Mouse (Mus musculus) bone marrow, adult 2 months (tissue): ENCODE measurements at regions not wholly inside any gene's neighbourhood (a gene's known extent, or its start where the extent isn't known, plus 50 kb on each side); places are given as distances from the start of the nearest gene placed in this dataset.

Experiments
- H3K27ac ChIP-seq: fragments of 200-500 bp; 2 replicates; pipeline ENCODE4 v1.5.1; 2012; ENCODE audit warnings: low read depth, mild to moderate bottlenecking, control low read depth, inconsistent platforms, low read length; ENCODE audit not compliant: control insufficient read depth, poor library complexity, insufficient read depth
- H3K4me1 ChIP-seq: fragments of 200-500 bp; 2 replicates; pipeline ENCODE4 v1.6.1; 2011; ENCODE audit warnings: low read length; ENCODE audit not compliant: control insufficient read depth, insufficient read depth
- H3K4me3 ChIP-seq: fragments of 200-500 bp; replicated peaks from 2 replicates; pipeline ENCODE3; 2011; ENCODE audit warnings: mild to moderate bottlenecking, low read depth, low read length, control low read depth; ENCODE audit not compliant: control insufficient read depth
- CTCF ChIP-seq: fragments of 200-500 bp; IDR thresholded peaks from 2 replicates; pipeline ENCODE4 v1.5.1; 2011; ENCODE audit warnings: low read length, control low read depth; ENCODE audit not compliant: control insufficient read depth, insufficient read depth
- POLR2A ChIP-seq: fragments of 200-500 bp; IDR thresholded peaks from 2 replicates; pipeline ENCODE4 v1.6.1; 2011; ENCODE audit warnings: low read depth, mild to moderate bottlenecking, control low read depth, low read length, borderline replicate concordance; ENCODE audit not compliant: control insufficient read depth
- WGBS: fragments of 180-500 bp; shearing (Covaris S2); methylation state at CpG from one replicate; pipeline ENCODE4 v1.1.7; 2018; 5-methylcytosine and 5-hydroxymethylcytosine counted together

DNA sequence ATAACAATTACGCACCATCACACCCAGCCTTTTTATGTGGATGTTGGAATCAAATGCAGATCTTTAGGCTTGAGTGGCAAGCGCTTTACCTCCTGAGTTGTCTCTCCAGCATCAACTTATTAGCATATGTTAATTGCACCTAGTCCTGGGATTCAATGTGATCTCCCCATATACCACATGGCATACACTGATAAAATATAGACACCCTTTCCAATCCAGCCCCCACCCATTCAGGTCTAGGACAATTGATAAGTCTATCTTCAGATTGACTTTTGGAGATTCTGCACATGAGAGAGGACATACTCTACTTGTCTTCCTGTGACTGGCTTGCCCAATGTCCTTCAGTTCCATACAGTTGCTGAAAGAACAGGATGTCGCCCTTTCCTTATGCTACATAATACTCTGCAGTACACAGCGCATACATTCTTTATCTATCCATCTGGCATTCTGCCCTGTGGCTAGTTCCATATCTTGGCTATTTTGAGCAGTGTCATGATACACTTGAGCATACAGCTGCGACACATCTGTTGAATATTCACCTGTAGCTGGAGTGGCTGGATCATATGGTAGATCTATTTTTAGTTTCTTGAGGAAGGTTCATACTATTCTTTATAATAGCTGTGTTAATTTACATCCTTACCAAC is 120.3 kb downstream of the Gsdmc2 start:
- peaks cover 2% of the 10 kb centered on the region for H3K4me1 ChIP-seq
- WGBS, result 50% methylated on average over 5 of the region's 5 CpGs
- no peak for TF ChIP-seq POLR2A
- no peak for TF ChIP-seq CTCF

DNA sequence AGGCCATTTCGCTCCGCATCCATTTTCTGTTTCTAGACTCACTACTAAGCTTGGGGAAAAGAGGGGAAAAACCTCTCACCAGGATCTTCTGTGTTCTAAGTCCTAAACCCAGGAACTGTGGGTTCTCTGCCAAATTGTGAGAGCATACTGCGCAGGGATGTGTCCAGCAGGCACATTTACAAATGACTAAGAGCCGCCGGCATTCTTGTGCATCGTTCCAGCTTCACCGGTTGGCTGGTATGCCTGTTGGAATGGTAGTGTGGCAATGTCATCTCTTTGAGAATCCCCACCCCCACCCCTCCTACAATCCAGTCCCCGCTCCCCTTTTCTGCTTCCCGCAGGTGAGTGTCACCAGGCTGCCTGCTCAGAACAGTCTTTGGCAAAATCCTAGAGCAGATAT is 122.0 kb downstream of the Gsdmc2 start:
- TF ChIP-seq POLR2A, result no peak
- no peak for TF ChIP-seq CTCF
- Histone ChIP-seq H3K27ac (no peak overlapping the region), H3K4me1 (peaks cover 2% of the 10 kb centered on the region), H3K4me3 (no peak overlapping the region)
- WGBS, result 92% methylated on average over 9 of the region's 9 CpGs

More for the DNA sequence above, 120.3 kb downstream of the Gsdmc2 start:
- no peak overlapping the region for H3K4me3 ChIP-seq
- H3K27ac ChIP-seq, result no peak overlapping the region

DNA sequence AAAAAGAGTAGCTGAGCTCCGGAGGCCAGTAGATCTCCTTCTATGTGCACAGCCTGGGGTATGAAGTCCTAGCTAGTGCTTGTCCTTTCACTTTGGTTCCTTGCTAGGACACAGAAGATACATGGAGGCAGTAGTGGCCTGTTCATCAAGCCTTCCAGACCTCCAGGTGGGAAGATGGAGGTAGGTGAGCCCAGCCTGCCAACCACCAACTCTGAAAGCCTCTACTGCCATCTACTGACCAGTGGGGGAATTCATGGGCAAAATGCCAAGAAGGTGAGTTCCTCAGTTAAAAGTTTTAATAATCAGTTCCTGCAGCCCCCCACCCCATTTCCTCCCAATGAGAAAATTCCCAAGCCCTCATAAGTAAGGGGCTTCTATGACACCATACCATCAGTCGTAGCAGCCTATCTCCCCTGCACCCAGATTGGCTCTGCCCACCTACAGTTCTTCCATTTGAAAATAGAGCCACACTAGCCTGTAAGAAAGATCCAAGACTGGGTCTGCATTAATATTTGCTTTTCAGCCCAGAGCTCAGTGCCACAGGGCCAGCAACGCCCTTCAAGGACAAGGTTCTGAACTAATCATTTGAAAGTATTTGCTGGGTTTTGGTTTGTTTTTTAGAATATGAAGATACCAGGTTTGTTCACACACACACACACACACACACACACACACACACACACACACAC is 123.2 kb downstream of the Gsdmc2 start:
- Histone ChIP-seq H3K4me3 (peak overlapping the region; percentile 48), H3K4me1 (peaks cover 2% of the 10 kb centered on the region), H3K27ac (no peak overlapping the region)
- no peak for TF ChIP-seq POLR2A
- peak; percentile 76 for TF ChIP-seq CTCF
- 21% methylated on average over 3 of the region's 3 CpGs for WGBS

- TF ChIP-seq CTCF (no peak), POLR2A (no peak)
Measured at GRCm38 (mm10) chr15:63717812-63718211, 127.2 kb downstream of the Gsdmc2 start.

GRCm38 (mm10) chr15:63713697-63714096 is 131.3 kb downstream of the Gsdmc2 start:
- TF ChIP-seq CTCF, result no peak
- TF ChIP-seq POLR2A, result no peak
- Histone ChIP-seq H3K4me3 (no peak overlapping the region), H3K27ac (no peak overlapping the region), H3K4me1 (no peaks in the 10 kb centered on the region)
- 85% methylated on average over 3 of the region's 3 CpGs for whole genome bisulfite sequencing

More at GRCm38 (mm10) chr15:63717812-63718211, 127.2 kb downstream of the Gsdmc2 start:
- Histone ChIP-seq H3K27ac (no peak overlapping the region), H3K4me1 (peaks cover 2% of the 10 kb centered on the region), H3K4me3 (no peak overlapping the region)
- 91% methylated on average over 8 of the region's 8 CpGs for WGBS

- H3K27ac ChIP-seq, result no peak overlapping the region
- TF ChIP-seq CTCF (no peak), POLR2A (no peak)
- H3K4me3 ChIP-seq, result no peak overlapping the region
- H3K4me1 ChIP-seq, result no peaks in the 10 kb centered on the region
- 56% methylated on average over 5 of the region's 5 CpGs for WGBS
Measured at GRCm38 (mm10) chr15:63710381-63710780, 134.6 kb downstream of the Gsdmc2 start.

DNA sequence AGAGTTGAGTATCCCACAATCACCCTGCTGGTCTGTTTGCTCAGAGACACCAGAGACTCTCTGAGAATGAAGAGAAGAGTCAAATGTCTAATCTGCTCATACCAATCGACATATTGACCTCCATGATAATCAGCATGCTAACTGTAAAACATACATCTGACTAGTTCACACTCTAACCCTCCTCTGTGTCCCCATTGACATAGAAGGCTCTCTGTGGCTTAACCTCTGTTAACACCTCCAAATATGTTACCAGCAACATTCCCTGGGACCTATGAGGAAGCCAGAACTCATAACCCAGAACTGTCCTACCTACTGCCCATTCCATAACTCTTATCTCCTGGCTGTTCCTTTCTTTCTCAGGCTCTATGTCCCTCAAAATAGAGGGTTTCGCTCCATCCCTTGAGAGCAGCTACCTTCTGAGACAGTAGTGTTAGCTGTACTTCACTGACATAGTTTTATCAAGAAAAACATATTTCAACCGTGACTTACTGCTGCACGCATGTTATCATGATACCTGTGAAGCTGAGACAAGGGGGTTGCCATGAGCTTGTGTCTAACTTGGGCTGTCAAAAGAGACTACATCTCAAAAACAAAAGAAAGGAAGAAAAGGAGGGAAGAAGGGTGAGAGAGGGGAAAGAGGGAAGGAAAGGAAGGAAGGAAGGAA is 135.6 kb downstream of the Gsdmc2 start:
- 62% methylated on average over 4 of the region's 4 CpGs for WGBS
- Histone ChIP-seq H3K27ac (no peak overlapping the region), H3K4me1 (no peaks in the 10 kb centered on the region; the same call in 1 of the 2 replicates), H3K4me3 (no peak overlapping the region)
- TF ChIP-seq CTCF (no peak), POLR2A (no peak)

- H3K4me1 ChIP-seq, result peaks cover 3% of the 10 kb centered on the region; the same call in 1 of the 2 replicates
- H3K4me3 ChIP-seq, result no peak overlapping the region
- WGBS, result 5% methylated on average over 8 of the region's 8 CpGs
- H3K27ac ChIP-seq, result peak overlapping the region; percentile 57; the same call in 1 of the 2 replicates
- TF ChIP-seq CTCF (no peak), POLR2A (no peak)
Measured at GRCm38 (mm10) chr15:63704636-63705035, 140.3 kb downstream of the Gsdmc2 start.
